Mouse (Mus musculus): ENCODE measurements around the gene Fam162b. TPM values are rescaled to one million over a fixed set of nuclear protein-coding genes. Genes with fewer than 3 reads are reported as not detected.

Gene Fam162b
- total RNA-seq (2021): not detected
- long read RNA-seq, experiment 1: 0 reads
- long read RNA-seq, experiment 2: 0 reads

GRCm38 (mm10) chr10:51590139-51590574 is at the start of gene Fam162b:
Gene Fam162b, minus strand, starts transcription at chr10:51590517.
- no peak for DNase-seq (ENCODE audit: low spot score in 2 of 2)
- intact Hi-C loops (cut with DNase I): loop anchor here (5.0 kb wide), 1 partner anchor 187 kb away; no protein-coding TSS in a partner anchor

- no peak for DNase-seq (ENCODE audit: low spot score in 2 of 2)
- intact Hi-C loops (cut with DNase I): no loop called here
Measured at GRCm38 (mm10) chr10:51631411-51632136, 41.3 kb upstream of the Fam162b start, which contains the start of gene Gprc6a. Gene Gprc6a, minus strand, starts transcription at chr10:51631461.

- DNase-seq (ENCODE audit: low spot score in 2 of 2): no peak
- intact Hi-C loops (cut with DNase I): no loop called here
Measured at GRCm38 (mm10) chr10:51621193-51621592, 30.9 kb upstream of the Fam162b start.

GRCm38 (mm10) chr10:51620126-51620525 is 29.8 kb upstream of the Fam162b start:
- DNase-seq (ENCODE audit: low spot score in 2 of 2): no peak
- intact Hi-C loops (cut with DNase I): no loop called here

- DNase-seq (ENCODE audit: low spot score in 2 of 2): no peak
- intact Hi-C loops (cut with DNase I): no loop called here
Measured at GRCm38 (mm10) chr10:51618538-51618937, 28.2 kb upstream of the Fam162b start.

GRCm38 (mm10) chr10:51614826-51615590 is 24.7 kb upstream of the Fam162b start:
- DNase-seq (ENCODE audit: low spot score in 2 of 2): no peak
- intact Hi-C loops (cut with DNase I): no loop called here

- intact Hi-C loops (cut with DNase I): no loop called here
- no peak for DNase-seq (ENCODE audit: low spot score in 2 of 2)
Measured at GRCm38 (mm10) chr10:51613421-51613820, 23.1 kb upstream of the Fam162b start.

- intact Hi-C loops (cut with DNase I): no loop called here
- no peak for DNase-seq (ENCODE audit: low spot score in 2 of 2)
Measured at GRCm38 (mm10) chr10:51611969-51612682, 21.8 kb upstream of the Fam162b start.

GRCm38 (mm10) chr10:51609741-51610425 is 19.6 kb upstream of the Fam162b start:
- no peak for DNase-seq (ENCODE audit: low spot score in 2 of 2)
- intact Hi-C loops (cut with DNase I): no loop called here

- DNase-seq (ENCODE audit: low spot score in 2 of 2): no peak
- intact Hi-C loops (cut with DNase I): no loop called here
Measured at GRCm38 (mm10) chr10:51596928-51597635, 6.8 kb upstream of the Fam162b start.

GRCm38 (mm10) chr10:51595001-51595931 is 4.9 kb upstream of the Fam162b start:
- peak; percentile 54 to 67 for DNase-seq (ENCODE audit: low spot score in 2 of 2)
- intact Hi-C loops (cut with DNase I): loop anchor here (2.0 kb wide), 1 partner anchor 62 kb away; no protein-coding TSS in a partner anchor

GRCm38 (mm10) chr10:51591574-51591973 is 1.3 kb upstream of the Fam162b start:
- DNase-seq (ENCODE audit: low spot score in 2 of 2): no peak
- intact Hi-C loops (cut with DNase I): loop anchor here (5.0 kb wide), 1 partner anchor 186 kb away; no protein-coding TSS in a partner anchor

GRCm38 (mm10) chr10:51584919-51585318 is 5.4 kb downstream of the Fam162b start:
- intact Hi-C loops (cut with DNase I): no loop called here
- no peak for DNase-seq (ENCODE audit: low spot score in 2 of 2)

- intact Hi-C loops (cut with DNase I): no loop called here
Measured at GRCm38 (mm10) chr10:51584378-51584777, 5.9 kb downstream of the Fam162b start.

GRCm38 (mm10) chr10:51571225-51571996 is 18.9 kb downstream of the Fam162b start:
- DNase-seq (ENCODE audit: low spot score in 2 of 2): no peak
- intact Hi-C loops (cut with DNase I): no loop called here

More at GRCm38 (mm10) chr10:51584378-51584777, 5.9 kb downstream of the Fam162b start:
- DNase-seq (ENCODE audit: low spot score in 2 of 2): no peak

- intact Hi-C loops (cut with DNase I): no loop called here
- DNase-seq (ENCODE audit: low spot score in 2 of 2): no peak
Measured at GRCm38 (mm10) chr10:51556005-51556404, 34.3 kb downstream of the Fam162b start.
